Mouse (Mus musculus) spleen, adult 18-20 months (tissue): ENCODE data around the gene Baz1b.

ENCODE experiments used
- DNase-seq, 2 experiments: peaks; one replicate each; pipeline ENCODE4 v3.0.0; 2022; ENCODE audit warnings: mixed read lengths in 2 of 2

Baz1b gene

GRCm38 (mm10) chr5:135186621-135187348, at the start of gene Baz1b:
Gene Baz1b, plus strand, starts transcription at chr5:135187264.
- DNase-seq = peak; percentile 92 to 98

- DNase-seq = no peak
Observed at GRCm38 (mm10) chr5:135139881-135140280, 47.2 kb upstream of the Baz1b start.

GRCm38 (mm10) chr5:135144469-135144868, 42.6 kb upstream of the Baz1b start:
- DNase-seq = no peak

- no peak for DNase-seq
Observed at GRCm38 (mm10) chr5:135145532-135145931, 41.5 kb upstream of the Baz1b start.

DNA sequence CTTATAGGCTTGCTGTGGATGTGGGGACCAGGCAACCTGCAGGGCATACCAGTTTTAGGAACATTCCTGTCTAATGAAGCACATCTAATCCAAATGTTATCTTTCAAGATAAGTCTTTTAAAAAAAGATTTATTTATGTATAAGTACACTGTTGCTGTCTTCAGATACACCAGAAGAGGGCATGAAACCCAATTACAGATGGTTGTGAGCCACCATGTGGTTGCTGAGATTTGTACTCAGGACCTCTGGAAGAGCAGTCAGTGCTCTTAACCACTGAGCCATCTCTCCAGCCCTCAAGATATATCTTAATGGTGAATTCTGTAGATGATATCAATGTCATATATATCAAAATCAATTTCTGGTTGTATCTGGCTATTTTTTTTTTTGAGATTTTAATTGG, 41.1 kb upstream of the Baz1b start:
- DNase-seq = no peak

- DNase-seq = no peak
Observed at GRCm38 (mm10) chr5:135148715-135149052, 38.4 kb upstream of the Baz1b start.

GRCm38 (mm10) chr5:135149053-135149819, 37.8 kb upstream of the Baz1b start, which contains the start of gene Tbl2:
Gene Tbl2, plus strand, starts transcription at chr5:135149657.
- DNase-seq = peak; percentile 97 to 99

GRCm38 (mm10) chr5:135149820-135150178, 37.3 kb upstream of the Baz1b start:
- DNase-seq = no peak

DNA sequence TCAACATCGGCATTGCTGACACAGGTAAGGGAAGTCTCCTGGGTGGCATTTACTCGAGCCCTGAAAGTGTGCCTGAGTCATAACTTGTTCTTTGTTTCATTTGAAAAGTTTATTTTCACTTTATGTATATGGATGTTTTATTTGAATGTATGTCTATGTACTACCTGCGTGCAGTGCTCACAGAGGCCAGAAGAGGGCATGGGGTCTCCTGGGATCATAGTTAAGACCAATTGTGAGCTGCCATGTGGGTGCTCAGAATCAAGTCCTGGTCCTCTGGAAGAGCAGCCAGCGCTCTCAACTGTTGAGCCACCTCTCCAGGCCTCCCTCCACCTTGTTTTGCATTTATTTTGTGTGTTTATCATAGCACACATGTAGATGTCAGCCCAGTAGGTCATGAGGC, 30.6 kb upstream of the Baz1b start:
- no peak for DNase-seq

DNA sequence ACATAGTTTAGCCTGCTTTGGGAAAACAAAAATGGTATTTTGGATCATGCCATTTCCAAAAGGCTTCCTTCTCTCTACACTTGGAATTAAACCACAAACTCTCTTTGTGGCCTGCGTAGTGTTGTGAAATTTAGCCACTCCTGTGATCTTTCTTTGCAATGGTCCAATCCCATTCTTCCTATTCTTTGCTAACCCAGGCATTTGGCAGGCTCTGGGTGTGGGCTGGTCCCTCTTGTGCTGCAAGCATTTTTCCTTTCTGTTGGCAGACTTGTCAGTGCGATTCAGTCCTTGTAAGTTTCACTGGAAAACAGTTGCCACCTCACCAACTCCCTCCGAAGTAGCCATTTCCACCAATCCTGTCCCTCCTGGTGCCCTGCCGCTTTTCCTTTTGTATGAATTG, 25.8 kb upstream of the Baz1b start:
- no peak for DNase-seq

GRCm38 (mm10) chr5:135161650-135162049, 25.4 kb upstream of the Baz1b start:
- DNase-seq = no peak

- no peak for DNase-seq
Observed at GRCm38 (mm10) chr5:135162361-135162760, 24.7 kb upstream of the Baz1b start.

DNA sequence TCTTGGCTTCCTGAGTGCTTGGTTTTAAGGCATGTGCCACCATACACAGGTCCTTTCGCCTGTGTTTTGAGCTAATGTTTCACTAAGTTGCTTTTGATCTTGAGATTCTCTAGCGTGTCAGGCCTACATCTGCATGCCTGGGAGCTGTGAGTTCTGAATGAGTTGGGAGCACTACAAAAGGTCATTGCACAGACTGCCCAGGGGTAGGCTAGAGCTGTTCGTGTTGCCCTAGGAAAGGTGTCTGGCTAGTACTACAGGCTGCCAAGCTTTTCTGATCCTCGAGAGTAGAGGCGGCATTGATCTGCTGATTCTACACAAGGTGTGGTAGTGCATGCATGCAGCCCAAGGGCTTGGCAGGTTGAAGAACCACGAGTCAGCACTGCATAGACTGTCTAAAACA, 24.2 kb upstream of the Baz1b start:
- DNase-seq = no peak

DNA sequence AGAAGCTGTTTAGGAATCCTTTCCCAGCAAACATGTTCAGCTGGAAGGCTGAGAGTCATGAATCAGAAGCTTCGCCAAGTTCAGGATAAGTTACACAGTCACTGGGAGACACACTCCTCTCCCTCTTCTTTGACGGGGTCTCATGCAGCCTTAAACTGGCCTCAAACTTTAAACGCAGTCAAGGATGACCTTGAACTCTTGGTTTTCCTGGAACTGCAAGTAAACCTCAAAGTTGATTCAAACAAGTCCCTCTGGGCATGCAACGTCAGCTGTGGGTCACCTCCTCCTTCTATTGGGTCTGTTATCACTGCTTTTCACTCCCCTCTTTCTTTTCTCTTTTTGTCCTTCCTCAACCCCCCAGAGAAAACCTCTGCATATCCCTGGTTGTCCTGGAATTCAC, 20.2 kb upstream of the Baz1b start:
- DNase-seq = no peak

- no peak for DNase-seq
Observed at GRCm38 (mm10) chr5:135167469-135167868, 19.6 kb upstream of the Baz1b start.

DNA sequence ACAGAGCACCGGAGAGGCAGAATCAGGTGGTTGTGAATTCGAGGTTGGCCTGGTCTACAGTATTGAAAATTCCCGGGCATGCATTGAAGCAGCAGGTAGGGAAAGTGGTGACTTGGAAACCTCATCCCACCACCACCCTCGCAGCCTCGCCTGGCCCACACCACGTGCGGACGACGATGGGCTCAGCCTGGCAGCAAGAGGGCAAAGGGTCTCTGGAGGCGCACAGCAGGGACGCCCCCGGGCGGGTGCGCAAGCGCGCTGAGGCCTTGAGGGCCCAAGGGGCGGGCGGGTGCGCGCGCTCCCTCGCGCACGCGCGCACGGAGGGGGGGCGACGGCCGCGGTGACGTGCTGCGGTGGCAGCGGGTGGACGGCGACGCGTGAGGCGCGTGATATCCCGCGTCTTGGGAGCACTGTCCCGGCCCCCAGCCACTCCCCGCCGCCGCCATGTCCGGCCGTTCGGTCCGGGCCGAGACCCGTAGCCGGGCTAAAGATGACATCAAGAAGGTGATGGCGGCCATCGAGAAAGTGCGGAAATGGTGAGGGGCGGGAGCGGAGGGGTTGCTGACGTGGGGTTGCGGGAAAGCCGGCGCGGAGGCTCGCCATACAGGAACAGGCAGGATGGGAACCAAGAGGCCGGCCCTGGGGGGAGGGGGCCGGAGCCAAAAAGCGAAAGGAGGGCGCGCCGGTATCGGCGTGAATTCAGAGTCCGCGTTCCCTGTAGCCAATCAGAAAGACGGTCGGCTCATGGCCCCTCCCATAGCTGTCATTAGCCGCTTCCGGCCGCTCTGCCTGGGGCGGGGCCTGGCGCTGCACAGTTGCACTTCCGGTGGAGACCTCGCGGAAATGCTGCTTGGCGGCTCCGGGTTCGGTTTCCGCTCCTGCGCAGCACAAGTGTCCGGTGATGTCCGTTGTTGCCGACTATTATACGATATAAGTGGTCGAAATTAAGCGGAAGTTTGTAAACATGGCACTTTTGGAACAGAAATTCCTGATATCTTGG, 18.7 kb upstream of the Baz1b start, which contains the start of gene Bcl7b:
Gene Bcl7b (plus strand): TSS at position 221 of the 1,000 bp plus-strand sequence.
- DNase-seq = peak; percentile 92 to 95

- no peak for DNase-seq
Observed at GRCm38 (mm10) chr5:135169479-135169878, 17.6 kb upstream of the Baz1b start.

GRCm38 (mm10) chr5:135171688-135172220, 15.3 kb upstream of the Baz1b start:
- DNase-seq = no peak

DNA sequence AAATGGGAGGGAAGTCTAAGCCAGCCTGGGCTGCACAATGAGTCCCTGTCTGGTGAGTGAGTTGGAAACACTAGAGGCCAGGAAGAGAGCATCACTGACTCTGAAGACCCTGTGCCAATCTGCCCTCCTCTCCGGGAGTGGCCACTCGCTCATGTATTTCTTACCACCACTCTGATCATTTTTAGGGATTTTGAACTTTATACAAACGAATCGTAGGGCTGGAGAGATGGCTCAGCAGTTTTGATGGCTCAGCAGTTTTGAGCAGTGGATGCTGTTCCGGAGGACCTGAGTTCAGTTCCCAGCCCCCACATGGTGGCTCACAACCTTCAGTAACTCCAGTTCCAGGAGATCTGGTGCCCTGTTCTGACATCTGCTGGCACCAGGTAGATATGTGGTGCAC, 14.1 kb upstream of the Baz1b start:
- no peak for DNase-seq

- DNase-seq = no peak
Observed at GRCm38 (mm10) chr5:135175086-135175485, 12.0 kb upstream of the Baz1b start.

- DNase-seq = no peak
Observed at GRCm38 (mm10) chr5:135178523-135178922, 8.5 kb upstream of the Baz1b start.

- no peak for DNase-seq
Observed at GRCm38 (mm10) chr5:135178996-135179395, 8.1 kb upstream of the Baz1b start.

GRCm38 (mm10) chr5:135179616-135180015, 7.4 kb upstream of the Baz1b start:
- no peak for DNase-seq
